ENCODE assay signal across 11 mouse cellular contexts in the genomic region with DNA sequence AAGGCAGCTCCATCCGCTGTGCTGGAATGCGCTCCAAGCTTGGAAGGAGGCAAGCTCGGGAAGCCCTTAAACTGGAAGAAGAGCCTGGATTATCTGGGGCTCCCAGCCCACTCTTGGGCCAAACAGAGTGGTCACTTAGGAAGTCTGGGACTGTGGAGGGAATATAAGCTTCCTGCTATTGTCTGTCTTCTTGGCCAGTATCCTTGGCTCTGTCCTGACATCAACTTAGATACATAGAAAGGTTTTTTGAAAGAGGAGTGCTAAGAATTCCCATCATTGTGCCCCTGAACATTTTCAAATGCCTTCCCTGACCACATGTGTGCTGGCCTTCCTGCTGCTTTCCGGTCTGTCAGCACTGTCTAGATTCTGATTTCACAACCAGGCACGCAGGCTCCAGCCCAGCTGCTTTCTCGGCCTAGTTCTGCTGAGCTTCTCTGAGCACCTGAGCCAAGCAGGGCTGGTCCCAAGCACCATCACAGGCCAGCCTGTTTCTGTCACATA. TPM values are rescaled to one million over a fixed set of nuclear protein-coding genes. Genes with fewer than 3 reads are reported as not detected.
DNase-seq lines count a peak whose midpoint lies in the region; ATAC-seq and TF ChIP-seq lines count a peak whose summit lies in the region.
"Had no signal": no experiment of that assay in that cellular context is flagged by ENCODE, and none has a peak within 500 bp of the region (broad histone marks: within the 10 kb centered on the region; RNA-seq: fewer than 3 reads in every experiment).

No protein-coding gene starts in this region.

- no peak overlapping the region for H3K9ac ChIP-seq in kidney, embryonic 15.5 days
- no peak overlapping the region for H3K9ac ChIP-seq in heart, embryonic 16.5 days (ENCODE audit: low read length)
- H3K9ac ChIP-seq: embryonic facial prominence, embryonic 12.5 days had no signal

- H3K4me2 ChIP-seq in kidney, embryonic 15.5 days: no peak overlapping the region
- H3K4me2 ChIP-seq in heart, embryonic 16.5 days (ENCODE audit: low read depth, low read length): no peak overlapping the region

- peak overlapping the region; percentile 48 for H3K27ac ChIP-seq in kidney, embryonic 15.5 days
- peak overlapping the region; percentile 63; the same call in 1 of the 2 replicates for H3K27ac ChIP-seq in bone marrow, adult 2 months (ENCODE audit: control insufficient read depth, insufficient read depth, low read depth, low read length, poor library complexity)
- peak overlapping the region; percentile 77 for H3K27ac ChIP-seq in heart, embryonic 16.5 days (ENCODE audit: low read length)
- H3K27ac ChIP-seq: embryonic facial prominence, embryonic 12.5 days had no signal

- no peak for DNase-seq in kidney, adult 11 months
- DNase-seq in lung, postnatal 25 days (ENCODE audit: low spot score): peak; percentile 68
- no peak for DNase-seq in left cerebral cortex, postnatal 25 days (ENCODE audit: low spot score in 2 of 2)
- DNase-seq in frontal cortex, postnatal 36 days (ENCODE audit: low spot score in 2 of 2): no peak
- DNase-seq in thymus, postnatal 36 days: no peak
- DNase-seq: right cerebral cortex, postnatal 25 days had no signal

- ATAC-seq in kidney, embryonic 15.5 days (replicated peaks; ENCODE audit: low FRiP score): no peak
- ATAC-seq in heart, embryonic 16.5 days (replicated peaks; ENCODE audit: extremely low read depth, insufficient read depth, low FRiP score): peak; percentile 33

- H3K4me1 ChIP-seq in kidney, embryonic 15.5 days: peaks cover 26% of the 10 kb centered on the region
- peaks cover 16% of the 10 kb centered on the region for H3K4me1 ChIP-seq in bone marrow, adult 2 months (ENCODE audit: control insufficient read depth, insufficient read depth, low read length)
- peaks cover 36% of the 10 kb centered on the region for H3K4me1 ChIP-seq in heart, embryonic 16.5 days (ENCODE audit: control insufficient read depth, insufficient read depth, low read length)

- H3K4me3 ChIP-seq in kidney, embryonic 15.5 days (replicated peaks): no peak overlapping the region
- no peak overlapping the region for H3K4me3 ChIP-seq in bone marrow, adult 2 months (replicated peaks; ENCODE audit: control insufficient read depth, low read depth, low read length)
- no peak overlapping the region for H3K4me3 ChIP-seq in heart, embryonic 16.5 days (ENCODE audit: low read length)

- TF ChIP-seq CTCF in bone marrow, adult 2 months (IDR thresholded peaks at IDR 0.05; ENCODE audit: control insufficient read depth, insufficient read depth, low read length): no peak

- H3K9me3 ChIP-seq in kidney, embryonic 15.5 days (replicated peaks): no peaks in the 10 kb centered on the region
- H3K9me3 ChIP-seq in heart, embryonic 16.5 days (replicated peaks; ENCODE audit: control insufficient read depth, low read length): no peaks in the 10 kb centered on the region
- H3K9me3 ChIP-seq: embryonic facial prominence, embryonic 12.5 days had no signal

- no peaks in the 10 kb centered on the region for H3K36me3 ChIP-seq in kidney, embryonic 15.5 days
- no peaks in the 10 kb centered on the region for H3K36me3 ChIP-seq in heart, embryonic 16.5 days (ENCODE audit: control insufficient read depth, insufficient read depth)
- H3K36me3 ChIP-seq: embryonic facial prominence, embryonic 12.5 days had no signal

- peaks cover 8% of the 10 kb centered on the region; the same call in 1 of the 2 replicates for H3K27me3 ChIP-seq in kidney, embryonic 15.5 days
- no peaks in the 10 kb centered on the region for H3K27me3 ChIP-seq in heart, embryonic 16.5 days (ENCODE audit: control insufficient read depth, insufficient read depth, low read length)
- H3K27me3 ChIP-seq: Patski had no signal

- intact Hi-C loops in left cerebral cortex, postnatal 25 days (cut with DNase I): no loop called here

- TF ChIP-seq POLR2A in bone marrow, adult 2 months (IDR thresholded peaks at IDR 0.05; ENCODE audit: borderline replicate concordance, control insufficient read depth, low read depth, low read length): no peak

- 72% methylated on average over 6 of the region's 6 CpGs for WGBS in kidney, embryonic 15.5 days
- WGBS in bone marrow, adult 2 months: 48% methylated on average over 6 of the region's 6 CpGs
- 31% methylated on average over 6 of the region's 6 CpGs for WGBS in heart, embryonic 16.5 days

RNA-seq across cellular contexts. Expression of gene Il4ra, which starts 1.0 kb away (rescaled TPM):
- polyA plus RNA-seq in kidney, embryonic 15.5 days (2015; fragmentation: Nextera tagmentation; extraction: Ambion mirVana): 8.6 and 10.4 TPM in 2 replicates
- polyA plus RNA-seq in bone marrow, adult 2 months (2011; ENCODE audit: insufficient read depth, insufficient read length, low replicate concordance, missing spikeins): 10.9 and 23.0 TPM in 2 replicates
- polyA plus RNA-seq in heart, embryonic 16.5 days (2015; fragmentation: Nextera tagmentation; extraction: Ambion mirVana): 6.7 and 7.3 TPM in 2 replicates
- 1 to 10 TPM; 6.1 to 7.1 TPM for total RNA-seq in left cerebral cortex, postnatal 25 days (2021)

RNA-seq across cellular contexts. Expression of gene Il21r, which starts 52.3 kb away (rescaled TPM):
- 0.24 and 0.31 TPM in 2 replicates for polyA plus RNA-seq in kidney, embryonic 15.5 days (2015; fragmentation: Nextera tagmentation; extraction: Ambion mirVana)
- polyA plus RNA-seq in bone marrow, adult 2 months (2011; ENCODE audit: insufficient read depth, insufficient read length, low replicate concordance, missing spikeins): 21.8 and 39.9 TPM in 2 replicates
- 0.61 and 3.2 TPM in 2 replicates for polyA plus RNA-seq in heart, embryonic 16.5 days (2015; fragmentation: Nextera tagmentation; extraction: Ambion mirVana)
- 1 to 10 TPM; 1.4 to 1.6 TPM for total RNA-seq in left cerebral cortex, postnatal 25 days (2021)
- polyA plus RNA-seq: Patski had no signal

RNA-seq across cellular contexts. Expression of gene Nsmce1, which starts 59.5 kb away (rescaled TPM):
- polyA plus RNA-seq in kidney, embryonic 15.5 days (2015; fragmentation: Nextera tagmentation; extraction: Ambion mirVana): 143 TPM in 2 replicates
- 42.7 and 49.6 TPM in 2 replicates for polyA plus RNA-seq in bone marrow, adult 2 months (2011; ENCODE audit: insufficient read depth, insufficient read length, low replicate concordance, missing spikeins)
- polyA plus RNA-seq in heart, embryonic 16.5 days (2015; fragmentation: Nextera tagmentation; extraction: Ambion mirVana): 94.9 and 102 TPM in 2 replicates
- total RNA-seq in left cerebral cortex, postnatal 25 days (2021): 10 to 100 TPM; 12.8 to 13.4 TPM
